Mouse (Mus musculus) MEL (cell line): ENCODE data around the gene Dnaic1. TPM values are rescaled to one million over a fixed set of nuclear protein-coding genes. Genes with fewer than 3 reads are reported as not detected.

Experiments used
- DNase-seq: peaks from one replicate; pipeline ENCODE4 v3.0.0; 2011; ENCODE audit warnings: low read depth, low spot score
- H3K27ac ChIP-seq: 2 replicates; pipeline ENCODE4 v1.5.1; 2012; ENCODE audit warnings: low read depth, mild to moderate bottlenecking, control low read depth, low read length, moderate library complexity; ENCODE audit not compliant: control insufficient read depth
- H3K27me3 ChIP-seq, 2 experiments: fragments of 150-350 bp in 1 of 2; sonication (generic) in 1 of 2; 2 replicates each; pipeline ENCODE4 v1.6.1; 2012; ENCODE audit warnings: low read length in 2 of 2, mild to moderate bottlenecking in 2 of 2, improper control_type of control experiment in 1 of 2, moderate library complexity in 1 of 2; ENCODE audit not compliant: insufficient read depth in 2 of 2, control insufficient read depth in 1 of 2
- H3K36me3 ChIP-seq, 2 experiments: 2 replicates each; pipeline ENCODE4 v1.6.1; 2012 to 2014; ENCODE audit warnings: low read length in 2 of 2, improper control_type of control experiment in 1 of 2, inconsistent platforms in 1 of 2, mild to moderate bottlenecking in 1 of 2; ENCODE audit not compliant: insufficient read depth in 2 of 2, control insufficient read depth in 1 of 2
- H3K4me1 ChIP-seq, 2 experiments: fragments of 150-350 bp in 1 of 2; sonication (generic) in 1 of 2; 2 replicates each; pipeline ENCODE4 v1.6.1; 2012; ENCODE audit warnings: low read length in 2 of 2, improper control_type of control experiment in 1 of 2, mild to moderate bottlenecking in 1 of 2; ENCODE audit not compliant: insufficient read depth in 2 of 2, control insufficient read depth in 1 of 2
- H3K4me3 ChIP-seq, 2 experiments: fragments of 150-350 bp in 1 of 2; sonication (generic) in 1 of 2; 2 replicates each; pipeline ENCODE4 v1.5.1; 2012; ENCODE audit warnings: low read depth in 2 of 2, low read length in 2 of 2, mild to moderate bottlenecking in 2 of 2, moderate library complexity in 2 of 2, control low read depth in 1 of 2, improper control_type of control experiment in 1 of 2; ENCODE audit not compliant: control insufficient read depth in 1 of 2, insufficient read depth in 1 of 2
- H3K79me2 ChIP-seq: 2 replicates; pipeline ENCODE4 v1.6.1; 2012; ENCODE audit warnings: mild to moderate bottlenecking, low read length, moderate library complexity; ENCODE audit not compliant: control insufficient read depth, poor library complexity, insufficient read depth
- H3K9ac ChIP-seq: 2 replicates; pipeline ENCODE4 v1.6.1; 2012; ENCODE audit warnings: low read depth, mild to moderate bottlenecking, control low read depth, low read length, moderate library complexity; ENCODE audit not compliant: control insufficient read depth, poor library complexity, severe bottlenecking
- H3K9me3 ChIP-seq: fragments of 150-350 bp; sonication (generic); replicated peaks from 2 replicates; pipeline ENCODE4 v1.6.1; 2012; ENCODE audit warnings: mild to moderate bottlenecking, low read length, improper control_type of control experiment, moderate library complexity; ENCODE audit not compliant: insufficient read depth
- CHD1 ChIP-seq: IDR thresholded peaks from 2 replicates; pipeline ENCODE4 v1.6.1; 2012; ENCODE audit warnings: low read depth, mild to moderate bottlenecking, inconsistent platforms, low read length, improper control_type of control experiment
- E2F4 ChIP-seq: IDR thresholded peaks from 2 replicates; pipeline ENCODE4 v1.6.1; 2011; ENCODE audit warnings: low read depth, low read length, improper control_type of control experiment, borderline replicate concordance
- EP300 ChIP-seq, 2 experiments: IDR thresholded peaks; 2 replicates each; pipeline ENCODE4 v1.6.1; 2011; ENCODE audit warnings: improper control_type of control experiment in 2 of 2, low read length in 2 of 2, low read depth in 1 of 2, mild to moderate bottlenecking in 1 of 2
- GABPA ChIP-seq: IDR thresholded peaks from 2 replicates; pipeline ENCODE4 v1.6.1; 2012; ENCODE audit warnings: low read depth, mild to moderate bottlenecking, inconsistent platforms, low read length, improper control_type of control experiment, moderate library complexity
- GATA1 ChIP-seq: IDR thresholded peaks from 2 replicates; pipeline ENCODE4 v1.6.1; 2011; ENCODE audit warnings: low read depth, low read length, improper control_type of control experiment
- JUND ChIP-seq: IDR thresholded peaks from 2 replicates; pipeline ENCODE4 v1.6.1; 2011; ENCODE audit warnings: low read depth, mild to moderate bottlenecking, improper control_type of control experiment, low read length
- MAX ChIP-seq: IDR thresholded peaks from 2 replicates; pipeline ENCODE4 v1.6.1; 2011; ENCODE audit warnings: low read length, improper control_type of control experiment
- MEF2A ChIP-seq: IDR thresholded peaks from 2 replicates; pipeline ENCODE4 v1.6.1; 2014; ENCODE audit warnings: low read depth, mild to moderate bottlenecking, inconsistent platforms, low read length, improper control_type of control experiment; ENCODE audit not compliant: poor library complexity, insufficient replicate concordance, severe bottlenecking; ENCODE audit errors: extremely low read depth
- MXI1 ChIP-seq: IDR thresholded peaks from 2 replicates; pipeline ENCODE4 v1.6.1; 2011; ENCODE audit warnings: mild to moderate bottlenecking, low read depth, low read length, improper control_type of control experiment
- MYC ChIP-seq: IDR thresholded peaks from 2 replicates; pipeline ENCODE4 v1.6.1; 2011; ENCODE audit warnings: low read depth, mild to moderate bottlenecking, low read length, improper control_type of control experiment, moderate library complexity
- NRF1 ChIP-seq: IDR thresholded peaks from 2 replicates; pipeline ENCODE4 v1.6.1; 2014; ENCODE audit warnings: low read depth, mild to moderate bottlenecking, inconsistent platforms, low read length, improper control_type of control experiment, moderate library complexity; ENCODE audit not compliant: poor library complexity, insufficient read depth, severe bottlenecking
- POLR2AphosphoS5 ChIP-seq: IDR thresholded peaks from 2 replicates; pipeline ENCODE4 v1.6.1; 2012; ENCODE audit warnings: low read depth, borderline replicate concordance, mild to moderate bottlenecking, inconsistent platforms, low read length, moderate library complexity, mixed read lengths
- RAD21 ChIP-seq: IDR thresholded peaks from 2 replicates; pipeline ENCODE4 v1.6.1; 2011; ENCODE audit warnings: mild to moderate bottlenecking, low read depth, low read length, improper control_type of control experiment
- TAL1 ChIP-seq: IDR thresholded peaks from 2 replicates; pipeline ENCODE4 v1.6.1; 2012; ENCODE audit warnings: mild to moderate bottlenecking, inconsistent platforms, low read length, moderate library complexity, mixed read lengths
- TBP ChIP-seq: IDR thresholded peaks from 2 replicates; pipeline ENCODE4 v1.8.0; 2011; ENCODE audit warnings: low read depth, low read length, improper control_type of control experiment
- TCF12 ChIP-seq: IDR thresholded peaks from 2 replicates; pipeline ENCODE4 v1.6.1; 2014; ENCODE audit warnings: low read depth, mild to moderate bottlenecking, inconsistent platforms, low read length, improper control_type of control experiment, moderate library complexity
- USF1 ChIP-seq: IDR thresholded peaks from 2 replicates; pipeline ENCODE4 v1.6.1; 2014; ENCODE audit warnings: low read depth, mild to moderate bottlenecking, inconsistent platforms, low read length, improper control_type of control experiment, moderate library complexity
- polyA plus RNA-seq, 2 experiments: library from polyadenylated mRNA; stranded (reverse) in 1 of 2; unstranded in 1 of 2; fragments of >175 nt in 1 of 2; fragments of >200 nt in 1 of 2; gene quantifications; 2 replicates each; pipeline versions ENCODE4 v1.2.1 to v1.2.4; 2012; ENCODE audit warnings: low replicate concordance in 2 of 2, low read depth in 1 of 2; ENCODE audit not compliant: insufficient read length in 2 of 2, insufficient read depth in 1 of 2, missing spikeins in 1 of 2
- total RNA-seq: library from RNA; depleted of rRNA; stranded (reverse); fragments of 300-350 nt; gene quantifications from 2 replicates; pipeline ENCODE4 v1.2.3, GENCODE M21; 2012

The Dnaic1 gene
- total and polyA plus RNA-seq, 3 experiments = not detected

- no peak overlapping the region for H3K27ac ChIP-seq
- no peak overlapping the region for H3K9ac ChIP-seq
- H3K4me1 ChIP-seq = no peaks in the 10 kb centered on the region
- no peak for DNase-seq
- no peak overlapping the region for H3K4me3 ChIP-seq
- no peaks in the 10 kb centered on the region for H3K9me3 ChIP-seq
- 0 out of 4 replicates have a peak, but pooled peaks cover 0 to 1% of the 10 kb centered on the region in 2 experiments for H3K27me3 ChIP-seq
- no peaks in the 10 kb centered on the region for H3K79me2 ChIP-seq
- no peaks in the 10 kb centered on the region for H3K36me3 ChIP-seq
- TF ChIP-seq TBP = no peak
- TF ChIP-seq MXI1 = no peak
- no peak for TF ChIP-seq MEF2A
- no peak for TF ChIP-seq NRF1
- no peak for TF ChIP-seq POLR2AphosphoS5
- TF ChIP-seq EP300 (IDR thresholded peaks at IDR 0.05; ENCODE audit: low read depth in 1 of 2, low read length in 2 of 2) = no peak
- TF ChIP-seq MYC = no peak
- TF ChIP-seq RAD21 = no peak
- no peak for TF ChIP-seq GATA1
- no peak for TF ChIP-seq CHD1
- no peak for TF ChIP-seq TCF12
- no peak for TF ChIP-seq JUND
- no peak for TF ChIP-seq TAL1
- TF ChIP-seq USF1 = no peak
These were observed 91.4 kb downstream of the Dnaic1 start for GRCm38 (mm10) chr4:41660851-41661430.

DNA sequence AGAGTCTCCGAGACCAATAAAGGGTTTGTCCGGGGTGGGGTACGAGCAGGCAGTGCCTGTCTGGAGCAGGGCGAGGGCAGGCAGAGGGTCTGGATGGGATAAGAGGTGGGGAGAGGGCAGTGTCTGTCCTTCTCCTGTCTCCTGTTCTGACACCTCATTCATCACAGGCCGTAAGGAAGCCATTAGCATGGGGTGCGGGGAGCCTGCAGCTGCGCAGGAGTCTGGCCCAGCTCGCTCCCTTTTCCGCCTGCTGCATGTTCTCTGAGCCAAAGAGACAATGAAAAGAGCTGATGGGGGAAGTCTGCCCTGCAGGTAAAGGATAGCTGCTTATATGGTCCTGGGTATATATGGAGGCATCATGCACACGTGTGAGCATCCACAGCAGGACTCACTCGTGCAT lies 93.1 kb downstream of the Dnaic1 start:
- no peak overlapping the region for H3K4me3 ChIP-seq
- H3K27ac ChIP-seq = no peak overlapping the region

More for the DNA sequence above, 93.1 kb downstream of the Dnaic1 start:
- Histone ChIP-seq H3K9me3 (no peaks in the 10 kb centered on the region), H3K27me3 (no peaks in the 10 kb centered on the region), H3K4me1 (no peaks in the 10 kb centered on the region)
- no peak for TF ChIP-seq MAX
- TF ChIP-seq CHD1 = no peak
- no peak for TF ChIP-seq EP300 (IDR thresholded peaks at IDR 0.05; ENCODE audit: low read depth in 1 of 2, low read length in 2 of 2)
- no peak for TF ChIP-seq TCF12
- TF ChIP-seq E2F4 = no peak
- TF ChIP-seq POLR2AphosphoS5 = no peak
- TF ChIP-seq GABPA = no peak
- TF ChIP-seq USF1 = no peak
- TF ChIP-seq NRF1 = no peak
- TF ChIP-seq, all 39 proteins: peak for 0
- no peak overlapping the region for H3K9ac ChIP-seq
- DNase-seq = no peak
- H3K79me2 ChIP-seq = no peaks in the 10 kb centered on the region
- no peaks in the 10 kb centered on the region for H3K36me3 ChIP-seq
